Mouse (Mus musculus): ENCODE measurements around the gene Tfap2d. TPM values are rescaled to one million over a fixed set of nuclear protein-coding genes. Genes with fewer than 3 reads are reported as not detected.

The Tfap2d gene
- polyA plus RNA-seq, 1 experiment = not detected

- H3K79me2 ChIP-seq (ENCODE audit: control insufficient read depth, insufficient read depth) = no peaks in the 10 kb centered on the region
- H3K27me3 ChIP-seq (ENCODE audit: control insufficient read depth, insufficient read depth, insufficient read length) = peaks cover 4% of the 10 kb centered on the region
- TF ChIP-seq TCF12 (IDR thresholded peaks at IDR 0.05; ENCODE audit: insufficient read depth, poor library complexity, severe bottlenecking) = no peak
- no peak for TF ChIP-seq REST (IDR thresholded peaks at IDR 0.05; ENCODE audit: insufficient read depth, insufficient read length)
- TF ChIP-seq MYOD1 (IDR thresholded peaks at IDR 0.05; ENCODE audit: control insufficient read depth in 1 of 3, insufficient read length in 2 of 3, low read depth in 2 of 3) = no peak
- TF ChIP-seq MAX (IDR thresholded peaks at IDR 0.05; ENCODE audit: low read depth) = no peak
- no peak for TF ChIP-seq POLR2AphosphoS2 (IDR thresholded peaks at IDR 0.05; ENCODE audit: insufficient read length, low read depth)
- TF ChIP-seq MYOG (IDR thresholded peaks at IDR 0.05; ENCODE audit: control insufficient read depth in 1 of 3, insufficient read depth in 1 of 3, insufficient read length in 2 of 3, low read depth in 2 of 3) = no peak
- TF ChIP-seq USF1 (IDR thresholded peaks at IDR 0.05; ENCODE audit: low read depth) = no peak
- no peak for TF ChIP-seq SRF (IDR thresholded peaks at IDR 0.05; ENCODE audit: control insufficient read depth, insufficient read length, low read depth)
- no peak for TF ChIP-seq CEBPB (IDR thresholded peaks at IDR 0.05; ENCODE audit: insufficient read depth, poor library complexity, severe bottlenecking)
- no peak for TF ChIP-seq POLR2A (IDR thresholded peaks at IDR 0.05; ENCODE audit: insufficient read length, low read depth)
- no peak for TF ChIP-seq TCF3 (IDR thresholded peaks at IDR 0.05; ENCODE audit: insufficient read length, low read depth)
- no peak for TF ChIP-seq E2F4 (IDR thresholded peaks at IDR 0.05; ENCODE audit: insufficient read depth)
- no peak overlapping the region for H3K4me3 ChIP-seq
- H3ac ChIP-seq (ENCODE audit: control insufficient read depth, insufficient read length) = no peak overlapping the region
- no peaks in the 10 kb centered on the region for H3K36me3 ChIP-seq (ENCODE audit: control insufficient read depth, insufficient read depth)
- no peak overlapping the region for H3K4me2 ChIP-seq (ENCODE audit: low read depth)
Measured at GRCm38 (mm10) chr1:19212691-19213090, 109.9 kb downstream of the Tfap2d start.

GRCm38 (mm10) chr1:19213171-19213570, 110.3 kb downstream of the Tfap2d start:
- H3K4me3 ChIP-seq = no peak overlapping the region

GRCm38 (mm10) chr1:19213851-19214395, 111.1 kb downstream of the Tfap2d start:
- peaks cover 1% of the 10 kb centered on the region for H3K27me3 ChIP-seq (ENCODE audit: control insufficient read depth, insufficient read depth, insufficient read length)
- H3K79me2 ChIP-seq (ENCODE audit: control insufficient read depth, insufficient read depth) = no peaks in the 10 kb centered on the region
- no peak overlapping the region for H3K4me2 ChIP-seq (ENCODE audit: low read depth)
- H3ac ChIP-seq (ENCODE audit: control insufficient read depth, insufficient read length) = no peak overlapping the region
- TF ChIP-seq REST (IDR thresholded peaks at IDR 0.05; ENCODE audit: insufficient read depth, insufficient read length) (no peak), POLR2AphosphoS2 (IDR thresholded peaks at IDR 0.05; ENCODE audit: insufficient read length, low read depth) (no peak), MYOD1 (IDR thresholded peaks at IDR 0.05; ENCODE audit: control insufficient read depth in 1 of 3, insufficient read length in 2 of 3, low read depth in 2 of 3) (no peak), SRF (IDR thresholded peaks at IDR 0.05; ENCODE audit: control insufficient read depth, insufficient read length, low read depth) (no peak)
- no peaks in the 10 kb centered on the region for H3K36me3 ChIP-seq (ENCODE audit: control insufficient read depth, insufficient read depth)
- H3K4me3 ChIP-seq = no peak overlapping the region

More at GRCm38 (mm10) chr1:19213171-19213570, 110.3 kb downstream of the Tfap2d start:
- Histone ChIP-seq H3K36me3 (ENCODE audit: control insufficient read depth, insufficient read depth) (no peaks in the 10 kb centered on the region), H3K4me2 (ENCODE audit: low read depth) (no peak overlapping the region), H3K79me2 (ENCODE audit: control insufficient read depth, insufficient read depth) (no peaks in the 10 kb centered on the region), H3ac (ENCODE audit: control insufficient read depth, insufficient read length) (no peak overlapping the region), H3K27me3 (ENCODE audit: control insufficient read depth, insufficient read depth, insufficient read length) (peaks cover 4% of the 10 kb centered on the region)
- TF ChIP-seq TCF12 (IDR thresholded peaks at IDR 0.05; ENCODE audit: insufficient read depth, poor library complexity, severe bottlenecking) = no peak
- TF ChIP-seq USF1 (IDR thresholded peaks at IDR 0.05; ENCODE audit: low read depth) = no peak
- TF ChIP-seq REST (IDR thresholded peaks at IDR 0.05; ENCODE audit: insufficient read depth, insufficient read length) = no peak
- no peak for TF ChIP-seq TCF3 (IDR thresholded peaks at IDR 0.05; ENCODE audit: insufficient read length, low read depth)
- TF ChIP-seq CEBPB (IDR thresholded peaks at IDR 0.05; ENCODE audit: insufficient read depth, poor library complexity, severe bottlenecking) = no peak
- no peak for TF ChIP-seq MYOG (IDR thresholded peaks at IDR 0.05; ENCODE audit: control insufficient read depth in 1 of 3, insufficient read depth in 1 of 3, insufficient read length in 2 of 3, low read depth in 2 of 3)
- no peak for TF ChIP-seq E2F4 (IDR thresholded peaks at IDR 0.05; ENCODE audit: insufficient read depth)
- no peak for TF ChIP-seq MAX (IDR thresholded peaks at IDR 0.05; ENCODE audit: low read depth)
- TF ChIP-seq MYOD1 (IDR thresholded peaks at IDR 0.05; ENCODE audit: control insufficient read depth in 1 of 3, insufficient read length in 2 of 3, low read depth in 2 of 3) = no peak
- TF ChIP-seq SRF (IDR thresholded peaks at IDR 0.05; ENCODE audit: control insufficient read depth, insufficient read length, low read depth) = no peak
- no peak for TF ChIP-seq POLR2AphosphoS2 (IDR thresholded peaks at IDR 0.05; ENCODE audit: insufficient read length, low read depth)
- TF ChIP-seq POLR2A (IDR thresholded peaks at IDR 0.05; ENCODE audit: insufficient read length, low read depth) = no peak

Other genes starting within 250 kb of the Tfap2d start
- not detected for gene Tfap2b, start 105.9 kb downstream of the Tfap2d start, polyA plus RNA-seq (2012; fragmentation: generic; extraction: Trizol)